Mouse (Mus musculus) heart, adult 2 months (tissue): Measurements from ENCODE around the gene Snx11.

Source experiments
- CTCF ChIP-seq: fragments of 200-600 bp; IDR thresholded peaks from 2 replicates; pipeline ENCODE4 v1.8.1; 2022; ENCODE audit warnings: antibody characterized with exemption, mild to moderate bottlenecking, moderate library complexity
- EP300 ChIP-seq: fragments of 200-500 bp; IDR thresholded peaks from 2 replicates; pipeline ENCODE4 v1.6.1; 2011; ENCODE audit warnings: low read depth, low read length, control low read depth; ENCODE audit not compliant: insufficient read depth
- POLR2A ChIP-seq: fragments of 200-500 bp; IDR thresholded peaks from 2 replicates; pipeline ENCODE4 v1.6.1; 2011; ENCODE audit warnings: mild to moderate bottlenecking, low read depth, low read length, control low read depth; ENCODE audit not compliant: insufficient read depth

DNA sequence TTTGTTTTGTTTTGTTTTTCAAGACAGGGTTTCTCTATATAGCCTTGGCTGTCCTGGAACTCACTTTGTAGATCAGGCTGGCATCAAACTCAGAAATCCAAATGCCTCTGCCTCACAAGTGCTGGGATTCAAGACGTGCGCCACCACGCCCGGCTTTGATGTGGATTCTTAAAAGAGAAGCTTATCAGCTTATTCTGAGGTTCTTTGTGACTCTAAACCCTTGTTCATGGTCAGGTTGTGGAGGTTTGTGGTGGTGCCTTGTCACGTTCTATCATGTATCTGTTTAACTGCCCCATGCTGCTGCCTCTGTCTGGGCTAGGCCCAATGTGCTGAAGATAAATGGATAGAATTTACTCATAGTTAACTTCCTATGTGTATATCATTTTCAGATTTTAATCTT, 28.2 kb upstream of the Snx11 start:
- no peak for TF ChIP-seq EP300
- TF ChIP-seq POLR2A = no peak
- no peak for TF ChIP-seq CTCF
